Mouse (Mus musculus): Measurements from ENCODE around the gene Olfr251. TPM values are rescaled to one million over a fixed set of nuclear protein-coding genes. Genes with fewer than 3 reads are reported as not detected.

Olfr251 gene
- polyA plus RNA-seq (2017; shearing (Covaris generic)), result not detected

DNA sequence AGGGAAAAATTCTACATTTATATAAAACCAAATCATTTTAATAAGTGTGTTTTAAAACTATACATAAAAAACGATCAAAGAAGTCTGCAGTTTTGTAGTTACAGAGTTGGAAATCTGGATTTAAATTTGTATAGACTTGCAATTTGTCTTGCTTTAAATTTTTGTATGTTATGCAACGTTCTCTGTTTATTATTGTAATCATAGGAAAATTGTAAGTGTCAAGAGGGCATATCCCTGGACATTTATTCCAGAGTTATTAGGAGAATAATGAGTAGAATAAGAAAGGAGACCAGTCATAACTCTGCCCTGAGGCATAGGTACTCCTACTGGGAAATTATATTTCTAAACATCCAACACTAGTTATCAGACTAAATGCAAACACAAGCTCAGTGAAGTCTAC is at the start of gene Olfr251:
Olfr251 (plus strand) TSS at position 301 of the 400 bp plus-strand sequence.

DNA sequence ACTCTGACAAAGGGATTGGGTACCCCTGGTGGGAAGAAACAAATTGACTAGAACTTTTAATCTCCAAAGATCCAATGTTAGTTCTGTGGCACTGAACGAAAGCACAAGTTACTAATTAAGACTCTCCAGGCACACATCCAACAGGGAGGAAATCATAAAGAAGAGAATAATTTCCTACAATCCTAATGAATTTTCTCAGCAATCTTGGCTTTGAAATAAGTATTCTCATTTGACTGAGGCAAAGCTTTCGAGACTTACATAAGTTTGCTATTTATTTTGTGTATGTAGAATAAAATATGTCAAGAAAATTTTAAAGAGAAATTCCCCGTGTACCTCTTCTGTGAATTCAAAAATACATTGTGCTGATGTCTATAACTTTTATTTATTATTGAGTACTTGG is 48.1 kb upstream of the Olfr251 start, which contains the start of gene Olfr25:
Olfr25 (plus strand) TSS at position 301 of the 400 bp plus-strand sequence.

DNA sequence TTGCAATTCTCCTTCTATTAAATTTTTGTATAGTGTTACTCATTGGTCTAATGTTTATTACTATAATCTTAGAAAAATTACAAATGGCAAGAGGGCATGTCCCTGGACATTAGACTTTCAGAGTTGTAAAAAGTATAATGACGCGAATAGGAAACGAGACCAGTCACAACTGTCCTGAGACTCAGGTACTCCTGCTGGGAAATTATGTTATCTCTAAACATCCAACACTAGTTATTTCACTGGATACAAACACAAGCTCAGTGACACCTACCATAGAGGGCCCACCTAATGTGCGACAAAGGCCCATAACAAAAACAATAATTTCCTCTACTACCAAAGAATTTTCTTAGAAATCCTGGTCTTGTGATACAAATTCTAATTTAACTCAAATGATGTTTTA is 28.8 kb upstream of the Olfr251 start, which contains the start of gene Olfr898:
Olfr898 (plus strand) TSS at position 301 of the 400 bp plus-strand sequence.

DNA sequence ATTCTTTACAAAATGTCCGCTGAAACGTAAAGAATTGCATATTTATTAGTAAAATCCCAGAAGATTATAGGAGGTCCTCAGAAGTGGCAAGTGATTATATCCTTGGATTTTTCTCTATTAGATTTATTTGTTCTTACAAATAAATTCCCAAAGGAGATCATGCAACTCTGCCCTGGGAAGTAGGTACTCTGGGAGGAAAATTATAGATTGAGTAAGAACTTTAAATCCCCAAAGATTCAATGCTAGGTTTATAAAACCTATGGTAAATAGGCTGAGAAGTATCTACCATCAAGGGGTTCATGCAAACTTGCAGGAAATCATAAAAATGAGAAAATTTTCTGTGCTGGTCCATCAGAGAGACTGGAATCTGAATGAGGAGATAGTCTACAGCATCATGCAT is 10.3 kb upstream of the Olfr251 start, which contains the start of gene Olfr250:
Olfr250 (plus strand) TSS at position 301 of the 400 bp plus-strand sequence.

DNA sequence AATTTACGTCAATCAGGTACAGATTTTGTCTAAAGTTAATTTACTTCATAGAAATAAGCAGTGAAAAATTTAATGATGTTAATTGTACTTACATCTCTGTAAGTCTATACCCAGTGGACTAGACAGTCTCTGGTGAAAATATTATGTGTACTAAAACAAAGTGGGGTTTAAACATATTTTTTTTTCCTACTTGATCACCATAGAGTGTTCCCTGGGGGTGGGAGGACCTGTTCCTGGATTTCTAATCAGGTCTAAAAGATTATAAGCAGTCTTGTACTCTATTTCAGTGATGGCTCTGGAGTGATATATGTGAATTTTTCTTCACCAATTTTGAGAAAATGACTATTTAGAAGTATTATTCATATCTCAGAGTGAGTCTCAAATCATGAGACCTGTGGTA is 24.5 kb downstream of the Olfr251 start, which contains the start of gene Olfr147:
Olfr147 (plus strand) TSS at position 301 of the 400 bp plus-strand sequence.

DNA sequence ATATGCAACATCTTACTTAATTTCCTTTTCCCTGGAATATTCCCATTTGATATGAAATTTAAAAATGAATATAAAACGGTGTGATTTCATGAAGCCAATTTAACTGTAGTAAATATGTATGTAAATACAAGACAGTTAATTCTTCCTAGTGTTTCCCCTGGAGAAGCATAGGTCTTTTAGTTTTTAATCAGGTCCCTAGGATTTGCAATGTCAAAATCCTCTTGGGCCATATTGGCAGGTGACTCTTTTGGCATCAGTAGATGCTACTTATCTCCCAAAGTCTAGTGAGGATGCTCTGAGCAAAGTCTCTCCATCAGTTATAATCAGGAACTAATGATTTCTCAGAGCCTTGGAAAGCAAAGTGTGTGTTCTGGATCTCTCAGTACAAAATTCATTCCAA is 52.3 kb downstream of the Olfr251 start, which contains the start of gene Olfr901:
Olfr901 (plus strand) TSS at position 301 of the 400 bp plus-strand sequence.

Other genes with a start within 250 kb of the Olfr251 start
- gene Olfr890, start 234.6 kb upstream of the Olfr251 start, polyA plus RNA-seq (2017; shearing (Covaris generic)), result not detected
- not detected for gene Olfr891, start 196.3 kb upstream of the Olfr251 start, polyA plus RNA-seq (2017; shearing (Covaris generic))
- not detected for gene Olfr893, start 168.7 kb upstream of the Olfr251 start, polyA plus RNA-seq (2017; shearing (Covaris generic))
- gene Olfr894, start 159.0 kb upstream of the Olfr251 start, polyA plus RNA-seq (2017; shearing (Covaris generic)), result not detected
- gene Olfr143, start 124.3 kb upstream of the Olfr251 start, polyA plus RNA-seq (2017; shearing (Covaris generic)), result not detected
- gene Olfr895, start 109.2 kb upstream of the Olfr251 start, polyA plus RNA-seq (2017; shearing (Covaris generic)), result not detected
- gene Olfr896-ps1, start 86.0 kb upstream of the Olfr251 start, polyA plus RNA-seq (2017; shearing (Covaris generic)), result not detected
- gene Olfr25, start 48.0 kb upstream of the Olfr251 start, polyA plus RNA-seq (2017; shearing (Covaris generic)), result not detected
- gene Olfr898, start 28.7 kb upstream of the Olfr251 start, polyA plus RNA-seq (2017; shearing (Covaris generic)), result 0.11 TPM
- gene Olfr250, start 10.2 kb upstream of the Olfr251 start, polyA plus RNA-seq (2017; shearing (Covaris generic)), result 0.07 TPM
- gene Olfr147, start 24.6 kb downstream of the Olfr251 start, polyA plus RNA-seq (2017; shearing (Covaris generic)), result not detected
- gene Olfr901, start 52.4 kb downstream of the Olfr251 start, polyA plus RNA-seq (2017; shearing (Covaris generic)), result 0.10 TPM
- not detected for gene Olfr902, start 70.6 kb downstream of the Olfr251 start, polyA plus RNA-seq (2017; shearing (Covaris generic))
- not detected for gene Olfr904, start 86.1 kb downstream of the Olfr251 start, polyA plus RNA-seq (2017; shearing (Covaris generic))
- not detected for gene Olfr905, start 94.0 kb downstream of the Olfr251 start, polyA plus RNA-seq (2017; shearing (Covaris generic))
- gene Olfr906, start 110.0 kb downstream of the Olfr251 start, polyA plus RNA-seq (2017; shearing (Covaris generic)), result not detected
- gene Olfr907, start 118.7 kb downstream of the Olfr251 start, polyA plus RNA-seq (2017; shearing (Covaris generic)), result not detected
- gene Olfr911-ps1, start 144.5 kb downstream of the Olfr251 start, polyA plus RNA-seq (2017; shearing (Covaris generic)), result not detected
- gene Olfr910, start 160.8 kb downstream of the Olfr251 start, polyA plus RNA-seq (2017; shearing (Covaris generic)), result not detected
- gene Olfr912, start 203.1 kb downstream of the Olfr251 start, polyA plus RNA-seq (2017; shearing (Covaris generic)), result 0.05 TPM
- gene Olfr913, start 215.7 kb downstream of the Olfr251 start, polyA plus RNA-seq (2017; shearing (Covaris generic)), result not detected
- gene Olfr914, start 228.0 kb downstream of the Olfr251 start, polyA plus RNA-seq (2017; shearing (Covaris generic)), result not detected